Mouse (Mus musculus): ENCODE measurements around the gene Cpa1. TPM values are rescaled to one million over a fixed set of nuclear protein-coding genes. Genes with fewer than 3 reads are reported as not detected.
A peak's percentile ranks its signal among the peaks of the same experiment; 100 is the strongest.

The Cpa1 gene
- total and polyA plus RNA-seq, 3 experiments = 0.14 to 0.21 TPM; not detected in 1

- Histone ChIP-seq H3K27ac (no peak overlapping the region), H3K36me3 (ENCODE audit: control insufficient read depth, insufficient read depth, low read length) (no peaks in the 10 kb centered on the region), H3K9ac (ENCODE audit: low read depth, low read length) (no peak overlapping the region), H3K4me3 (no peak overlapping the region), H3K79me2 (replicated peaks; ENCODE audit: control insufficient read depth, insufficient read depth, low read length) (no peaks in the 10 kb centered on the region), H3K27me3 (ENCODE audit: control insufficient read depth, insufficient read depth, low read length) (no peaks in the 10 kb centered on the region), H3K4me1 (ENCODE audit: control insufficient read depth, insufficient read depth, low read length) (no peaks in the 10 kb centered on the region)
- intact Hi-C loops (cut with DNase I) = no loop called here
- DNase-seq = peak in 1 of 2 experiments; percentile 9
- WGBS = 89% methylated on average over 9 of the region's 9 CpGs
- TF ChIP-seq EP300 (IDR thresholded peaks at IDR 0.05; ENCODE audit: insufficient read depth, low read depth, low read length) = no peak
- no peak for TF ChIP-seq CTCF (IDR thresholded peaks at IDR 0.05)
- TF ChIP-seq POLR2A (IDR thresholded peaks at IDR 0.05; ENCODE audit: insufficient read depth, low read depth, low read length) = no peak
These were observed 14.3 kb upstream of the Cpa1 start for GRCm38 (mm10) chr6:30624763-30625162.

DNA sequence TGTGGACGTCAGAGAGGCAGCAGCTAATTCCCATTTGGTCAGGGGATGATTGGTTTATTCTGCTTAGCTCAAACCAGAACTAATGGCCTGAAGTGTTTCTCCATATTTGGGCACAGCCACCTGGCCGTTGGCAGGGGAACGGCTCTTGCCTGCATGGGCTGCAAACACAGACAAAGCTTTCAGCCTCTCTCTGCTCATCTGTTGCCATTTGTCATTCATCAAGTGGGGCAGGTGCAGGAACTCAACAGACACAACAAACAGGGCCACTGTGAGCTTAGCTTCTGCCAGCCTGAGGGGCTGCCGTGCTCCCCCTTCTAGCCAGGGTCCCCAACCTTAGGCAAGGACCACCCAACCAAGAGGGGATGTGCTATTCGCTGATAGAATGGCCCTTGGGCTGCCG, 10.9 kb upstream of the Cpa1 start:
- DNase-seq = no peak
- TF ChIP-seq CTCF (IDR thresholded peaks at IDR 0.05) (no peak), POLR2A (IDR thresholded peaks at IDR 0.05; ENCODE audit: insufficient read depth, low read depth, low read length) (no peak), EP300 (IDR thresholded peaks at IDR 0.05; ENCODE audit: insufficient read depth, low read depth, low read length) (no peak)
- Histone ChIP-seq H3K27ac (no peak overlapping the region), H3K4me1 (ENCODE audit: control insufficient read depth, insufficient read depth, low read length) (no peaks in the 10 kb centered on the region), H3K27me3 (ENCODE audit: control insufficient read depth, insufficient read depth, low read length) (no peaks in the 10 kb centered on the region), H3K4me3 (no peak overlapping the region), H3K9ac (ENCODE audit: low read depth, low read length) (no peak overlapping the region), H3K79me2 (replicated peaks; ENCODE audit: control insufficient read depth, insufficient read depth, low read length) (no peaks in the 10 kb centered on the region), H3K36me3 (ENCODE audit: control insufficient read depth, insufficient read depth, low read length) (no peaks in the 10 kb centered on the region)
- intact Hi-C loops (cut with DNase I) = no loop called here
- WGBS = 85% methylated on average over 6 of the region's 6 CpGs

- intact Hi-C loops (cut with DNase I) = no loop called here
- DNase-seq = no peak
- Histone ChIP-seq H3K27ac (no peak overlapping the region), H3K4me1 (ENCODE audit: control insufficient read depth, insufficient read depth, low read length) (no peaks in the 10 kb centered on the region), H3K36me3 (ENCODE audit: control insufficient read depth, insufficient read depth, low read length) (no peaks in the 10 kb centered on the region), H3K4me3 (no peak overlapping the region), H3K79me2 (replicated peaks; ENCODE audit: control insufficient read depth, insufficient read depth, low read length) (no peaks in the 10 kb centered on the region), H3K9ac (ENCODE audit: low read depth, low read length) (no peak overlapping the region), H3K27me3 (ENCODE audit: control insufficient read depth, insufficient read depth, low read length) (no peaks in the 10 kb centered on the region)
- 91% methylated on average over 1 of the region's 1 CpGs for WGBS
- TF ChIP-seq EP300 (IDR thresholded peaks at IDR 0.05; ENCODE audit: insufficient read depth, low read depth, low read length) (no peak), CTCF (IDR thresholded peaks at IDR 0.05) (no peak), POLR2A (IDR thresholded peaks at IDR 0.05; ENCODE audit: insufficient read depth, low read depth, low read length) (no peak)
These were observed 9.0 kb upstream of the Cpa1 start for GRCm38 (mm10) chr6:30629989-30630388.

GRCm38 (mm10) chr6:30635361-30635862, 3.6 kb upstream of the Cpa1 start:
- 37% methylated on average over 8 of the region's 8 CpGs for WGBS
- Histone ChIP-seq H3K79me2 (replicated peaks; ENCODE audit: control insufficient read depth, insufficient read depth, low read length) (no peaks in the 10 kb centered on the region), H3K4me1 (ENCODE audit: control insufficient read depth, insufficient read depth, low read length) (no peaks in the 10 kb centered on the region), H3K27ac (no peak overlapping the region), H3K9ac (ENCODE audit: low read depth, low read length) (no peak overlapping the region), H3K4me3 (no peak overlapping the region), H3K36me3 (ENCODE audit: control insufficient read depth, insufficient read depth, low read length) (no peaks in the 10 kb centered on the region), H3K27me3 (ENCODE audit: control insufficient read depth, insufficient read depth, low read length) (no peaks in the 10 kb centered on the region)
- intact Hi-C loops (cut with DNase I) = no loop called here
- TF ChIP-seq EP300 (IDR thresholded peaks at IDR 0.05; ENCODE audit: insufficient read depth, low read depth, low read length) (no peak), POLR2A (IDR thresholded peaks at IDR 0.05; ENCODE audit: insufficient read depth, low read depth, low read length) (no peak), CTCF (IDR thresholded peaks at IDR 0.05) (no peak)
- DNase-seq = no peak

- 62% methylated on average over 4 of the region's 4 CpGs for WGBS
- TF ChIP-seq CTCF (IDR thresholded peaks at IDR 0.05) = no peak
- TF ChIP-seq POLR2A (IDR thresholded peaks at IDR 0.05; ENCODE audit: insufficient read depth, low read depth, low read length) = no peak
- no peak for TF ChIP-seq EP300 (IDR thresholded peaks at IDR 0.05; ENCODE audit: insufficient read depth, low read depth, low read length)
- Histone ChIP-seq H3K27ac (no peak overlapping the region), H3K4me1 (ENCODE audit: control insufficient read depth, insufficient read depth, low read length) (no peaks in the 10 kb centered on the region), H3K9ac (ENCODE audit: low read depth, low read length) (no peak overlapping the region), H3K36me3 (ENCODE audit: control insufficient read depth, insufficient read depth, low read length) (no peaks in the 10 kb centered on the region), H3K79me2 (replicated peaks; ENCODE audit: control insufficient read depth, insufficient read depth, low read length) (no peaks in the 10 kb centered on the region), H3K4me3 (no peak overlapping the region), H3K27me3 (ENCODE audit: control insufficient read depth, insufficient read depth, low read length) (no peaks in the 10 kb centered on the region)
- intact Hi-C loops (cut with DNase I) = no loop called here
- no peak for DNase-seq
These were observed 2.7 kb upstream of the Cpa1 start for GRCm38 (mm10) chr6:30636186-30636842.

DNA sequence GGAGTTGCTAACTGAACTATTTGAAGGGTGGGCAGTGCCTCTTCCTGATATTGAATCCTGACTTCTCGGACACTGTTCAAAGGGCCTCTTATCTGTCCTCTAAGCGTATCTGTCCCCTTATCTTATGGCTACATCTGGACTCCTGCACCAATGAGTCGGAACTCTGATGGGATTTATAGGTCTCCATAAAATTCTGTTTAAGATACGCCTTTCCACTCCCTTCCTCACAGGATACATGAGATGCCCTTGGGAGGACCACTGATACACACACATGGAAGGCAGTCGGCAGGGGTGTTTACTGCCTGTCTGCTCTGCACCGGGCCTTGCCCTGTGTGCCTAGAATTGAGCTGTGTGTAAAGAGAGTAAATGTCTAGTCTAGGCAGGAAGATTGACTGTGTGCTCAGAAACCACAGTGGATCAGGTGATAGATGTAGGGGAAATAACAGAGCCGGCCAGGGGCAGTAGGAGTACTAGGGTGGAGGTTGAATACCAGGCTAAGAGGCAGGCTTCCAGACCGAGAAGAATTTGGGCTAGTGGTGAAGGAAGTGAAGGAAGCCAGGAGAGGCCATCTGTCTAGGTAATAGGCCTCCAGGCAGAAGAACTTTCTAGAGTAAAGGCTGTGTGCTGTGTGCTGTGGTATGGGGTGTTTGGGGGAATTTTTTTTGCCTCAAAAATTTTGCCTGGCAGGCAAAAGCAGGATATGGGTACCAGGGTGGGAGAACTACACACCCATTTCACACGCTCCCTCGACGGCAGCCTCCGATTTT, 4.9 kb downstream of the Cpa1 start:
- no peak overlapping the region for H3K9ac ChIP-seq (ENCODE audit: low read depth, low read length)
- H3K36me3 ChIP-seq (ENCODE audit: control insufficient read depth, insufficient read depth, low read length) = no peaks in the 10 kb centered on the region
- no peak overlapping the region for H3K4me3 ChIP-seq
- WGBS = 65% methylated on average over 12 of the region's 12 CpGs
- intact Hi-C loops (cut with DNase I) = no loop called here
- H3K27ac ChIP-seq = no peak overlapping the region
- no peaks in the 10 kb centered on the region for H3K4me1 ChIP-seq (ENCODE audit: control insufficient read depth, insufficient read depth, low read length)
- no peaks in the 10 kb centered on the region for H3K27me3 ChIP-seq (ENCODE audit: control insufficient read depth, insufficient read depth, low read length)
- H3K79me2 ChIP-seq (replicated peaks; ENCODE audit: control insufficient read depth, insufficient read depth, low read length) = no peaks in the 10 kb centered on the region
- DNase-seq = no peak
- TF ChIP-seq EP300 (IDR thresholded peaks at IDR 0.05; ENCODE audit: insufficient read depth, low read depth, low read length) (no peak), CTCF (IDR thresholded peaks at IDR 0.05) (no peak), POLR2A (IDR thresholded peaks at IDR 0.05; ENCODE audit: insufficient read depth, low read depth, low read length) (no peak)
